Mouse (Mus musculus) forebrain, embryonic 11.5 days (tissue): ENCODE data around the gene Hspa4. TPM values are rescaled to one million over a fixed set of nuclear protein-coding genes. Genes with fewer than 3 reads are reported as not detected.
A peak's percentile ranks its signal among the peaks of the same experiment; 100 is the strongest.
"Not testable (repeated sequence)": the region's sequence is repeated elsewhere in the genome, so short reads cannot be mapped to it uniquely, and the experiment has no call there.

Experiments used
- ATAC-seq: fragments of 200-750 bp; cut with Nextera tagmentation; replicated peaks from 2 replicates; pipeline ENCODE4 v1.8.0; 2017; ENCODE audit warnings: moderate TSS enrichment; ENCODE audit not compliant: low FRiP score
- DNase-seq: peaks from one replicate; pipeline ENCODE4 v3.0.0-alpha.2; 2017; ENCODE audit warnings: low spot score
- H3K27ac ChIP-seq: fragments of 300-500 bp; sonication (generic); 2 replicates; pipeline ENCODE4 v1.5.1; 2014; ENCODE audit warnings: low read depth, low read length
- H3K27me3 ChIP-seq: fragments of 300-500 bp; sonication (generic); 2 replicates; pipeline ENCODE4 v1.6.1; 2014; ENCODE audit warnings: mild to moderate bottlenecking, low read length, mixed read lengths; ENCODE audit not compliant: control insufficient read depth, insufficient read depth
- H3K36me3 ChIP-seq: fragments of 300-500 bp; sonication (generic); 2 replicates; pipeline ENCODE4 v1.6.1; 2014; ENCODE audit warnings: mild to moderate bottlenecking, low read length, moderate library complexity, mixed read lengths; ENCODE audit not compliant: control insufficient read depth, insufficient read depth
- H3K4me1 ChIP-seq: fragments of 300-500 bp; sonication (generic); replicated peaks from 2 replicates; pipeline ENCODE4 v1.6.1; 2014; ENCODE audit warnings: low read length, mixed read lengths; ENCODE audit not compliant: control insufficient read depth, insufficient read depth
- H3K4me2 ChIP-seq: fragments of 300-500 bp; sonication (generic); 2 replicates; pipeline ENCODE4 v1.6.1; 2014; ENCODE audit warnings: low read depth, mild to moderate bottlenecking, low read length, moderate library complexity, mixed read lengths; ENCODE audit not compliant: severe bottlenecking
- H3K4me3 ChIP-seq: fragments of 300-500 bp; sonication (generic); 2 replicates; pipeline ENCODE4 v1.5.1; 2014; ENCODE audit warnings: low read depth, low read length
- H3K9ac ChIP-seq: fragments of 300-500 bp; sonication (generic); 2 replicates; pipeline ENCODE4 v1.6.1; 2014; ENCODE audit warnings: low read length
- H3K9me3 ChIP-seq: fragments of 300-500 bp; sonication (generic); 2 replicates; pipeline ENCODE4 v1.6.1; 2016; ENCODE audit warnings: low read length, mixed read lengths; ENCODE audit not compliant: control insufficient read depth
- WGBS: fragments of 180-500 bp; shearing (Covaris S2); extraction: QIAGEN DNeasy Blood & Tissue Kit; methylation state at CpG from one replicate; pipeline ENCODE4 v1.1.7; 2014; 5-methylcytosine and 5-hydroxymethylcytosine counted together
- polyA plus RNA-seq: library from polyadenylated mRNA; unstranded; fragments of >200 nt; fragmentation: Nextera tagmentation; extraction: Ambion mirVana; gene quantifications from 2 replicates; pipeline ENCODE4 v1.2.1, GENCODE M21; 2014

Gene Hspa4
- polyA plus RNA-seq, 1 experiment from 2014 or later: 129 TPM

DNA sequence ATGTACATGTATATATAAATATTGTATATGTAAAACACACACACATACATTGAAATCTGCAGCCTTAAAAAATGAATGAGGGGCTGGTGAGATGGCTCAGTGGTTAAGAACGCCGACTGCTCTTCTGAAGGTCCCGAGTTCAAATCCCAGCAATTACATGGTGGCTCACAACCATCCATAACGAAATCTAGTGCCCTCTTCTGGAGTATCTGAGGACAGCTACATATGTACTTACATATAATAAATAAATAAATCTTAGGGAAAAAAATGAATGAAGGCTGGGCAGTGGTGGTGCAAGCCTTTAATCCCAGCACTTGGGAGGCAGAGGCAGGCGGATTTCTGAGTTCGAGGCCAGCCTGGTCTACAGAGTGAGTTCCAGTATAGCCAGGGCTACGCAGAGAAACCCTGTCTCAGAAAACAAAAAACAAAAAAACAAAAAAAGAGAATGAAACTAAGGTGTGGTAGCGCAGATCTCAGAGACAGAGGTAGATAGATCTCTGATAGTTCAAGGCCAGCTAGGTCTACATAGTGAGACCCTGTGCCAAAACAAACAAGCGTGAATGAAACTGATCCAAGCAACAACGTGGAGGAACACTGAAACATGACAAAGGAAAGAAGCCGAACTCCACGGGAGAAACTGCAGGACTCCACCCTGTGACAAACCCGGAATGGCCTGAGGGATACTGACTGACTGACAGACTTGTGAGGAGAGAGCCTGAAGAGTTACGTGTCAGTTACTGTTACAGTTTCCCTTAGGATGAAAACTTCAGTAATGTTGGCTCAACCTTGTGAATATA, 4.0 kb upstream of the Hspa4 start:
- Histone ChIP-seq H3K4me3 (no peak overlapping the region), H3K27me3 (no peaks in the 10 kb centered on the region), H3K36me3 (no peaks in the 10 kb centered on the region), H3K9ac (no peak overlapping the region), H3K27ac (no peak overlapping the region), H3K4me1 (peaks cover 4% of the 10 kb centered on the region; the same call in 1 of the 2 replicates), H3K4me2 (no peak overlapping the region), H3K9me3 (no peaks in the 10 kb centered on the region)
- DNase-seq: no peak
- no peak for ATAC-seq
- WGBS: 89% methylated on average over 14 of the region's 14 CpGs

DNA sequence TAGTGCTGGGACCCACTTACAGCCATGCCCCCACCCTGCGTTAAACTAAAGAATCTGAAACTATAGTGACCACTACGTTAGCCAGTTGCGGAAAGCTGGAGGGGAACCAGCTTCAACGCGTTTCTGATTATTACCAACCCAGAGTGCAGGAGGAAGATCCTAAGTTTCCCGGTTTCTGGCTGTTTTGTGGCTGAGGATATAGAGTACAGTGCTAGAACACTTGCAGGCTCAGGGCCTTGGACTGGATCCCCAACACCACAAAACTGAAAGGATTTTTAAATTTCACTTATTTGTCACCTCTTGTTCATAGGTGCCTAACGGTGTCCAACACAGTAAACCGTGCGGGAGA, 884 bp upstream of the Hspa4 start:
- ATAC-seq: no peak
- peak overlapping the region; percentile 97 for H3K27ac ChIP-seq
- 53% methylated on average over 9 of the region's 9 CpGs for WGBS

DNA sequence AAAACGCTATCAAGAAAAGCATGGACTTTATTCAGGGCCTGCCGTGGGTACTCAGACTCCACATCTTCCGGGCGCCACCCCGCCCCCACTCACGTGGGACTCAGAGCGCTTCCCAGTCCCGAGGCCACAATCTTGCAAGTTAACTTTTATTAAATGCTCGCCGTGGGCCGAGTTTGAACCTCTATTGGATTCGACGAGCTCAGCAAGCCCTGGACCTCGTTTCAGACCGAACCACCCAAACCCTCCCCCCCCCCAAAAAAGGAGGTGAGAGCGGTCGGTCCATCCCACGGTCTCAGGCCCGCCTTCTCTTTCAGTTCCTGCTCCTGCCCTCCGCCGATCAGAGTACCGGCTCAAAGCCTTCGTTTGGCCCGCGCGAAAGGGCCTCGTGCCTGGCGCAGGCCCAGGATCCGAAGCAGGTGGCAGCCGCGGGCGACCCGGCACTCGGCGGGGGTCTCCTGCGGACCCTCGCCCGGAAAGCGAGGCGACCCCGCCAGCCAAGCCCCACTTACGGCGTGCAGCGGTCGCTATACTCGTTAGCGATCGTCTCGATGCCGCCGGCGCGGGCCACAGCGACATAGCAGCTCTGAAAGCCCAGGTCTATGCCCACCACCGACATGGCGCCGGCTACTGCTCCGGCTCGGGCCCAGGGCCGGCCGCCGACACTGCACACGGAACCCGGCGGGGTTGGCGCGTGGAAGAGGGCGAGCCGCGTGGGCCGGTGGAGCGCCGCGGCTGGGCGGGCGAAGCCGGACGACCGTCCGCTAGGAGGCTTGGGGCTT, 517 bp downstream of the Hspa4 start:
- Histone ChIP-seq H3K4me2 (peak overlapping the region; percentile 53), H3K27ac (peak overlapping the region; percentile 97), H3K36me3 (no peaks in the 10 kb centered on the region), H3K9me3 (no peaks in the 10 kb centered on the region), H3K27me3 (no peaks in the 10 kb centered on the region), H3K9ac (peak overlapping the region; percentile 96), H3K4me3 (peak overlapping the region; percentile 100), H3K4me1 (peaks cover 8% of the 10 kb centered on the region)
- ATAC-seq: peak; percentile 76
- under 1% methylated on average over 79 of the region's 80 CpGs for WGBS
- peak; percentile 77 for DNase-seq

More for the DNA sequence above, 884 bp upstream of the Hspa4 start:
- peaks cover 8% of the 10 kb centered on the region for H3K4me1 ChIP-seq
- no peaks in the 10 kb centered on the region for H3K36me3 ChIP-seq
- no peaks in the 10 kb centered on the region for H3K27me3 ChIP-seq
- H3K9me3 ChIP-seq: no peaks in the 10 kb centered on the region
- H3K4me3 ChIP-seq: peak overlapping the region; percentile 100
- H3K9ac ChIP-seq: peak overlapping the region; percentile 72
- no peak for DNase-seq
- H3K4me2 ChIP-seq: peak overlapping the region; percentile 76

DNA sequence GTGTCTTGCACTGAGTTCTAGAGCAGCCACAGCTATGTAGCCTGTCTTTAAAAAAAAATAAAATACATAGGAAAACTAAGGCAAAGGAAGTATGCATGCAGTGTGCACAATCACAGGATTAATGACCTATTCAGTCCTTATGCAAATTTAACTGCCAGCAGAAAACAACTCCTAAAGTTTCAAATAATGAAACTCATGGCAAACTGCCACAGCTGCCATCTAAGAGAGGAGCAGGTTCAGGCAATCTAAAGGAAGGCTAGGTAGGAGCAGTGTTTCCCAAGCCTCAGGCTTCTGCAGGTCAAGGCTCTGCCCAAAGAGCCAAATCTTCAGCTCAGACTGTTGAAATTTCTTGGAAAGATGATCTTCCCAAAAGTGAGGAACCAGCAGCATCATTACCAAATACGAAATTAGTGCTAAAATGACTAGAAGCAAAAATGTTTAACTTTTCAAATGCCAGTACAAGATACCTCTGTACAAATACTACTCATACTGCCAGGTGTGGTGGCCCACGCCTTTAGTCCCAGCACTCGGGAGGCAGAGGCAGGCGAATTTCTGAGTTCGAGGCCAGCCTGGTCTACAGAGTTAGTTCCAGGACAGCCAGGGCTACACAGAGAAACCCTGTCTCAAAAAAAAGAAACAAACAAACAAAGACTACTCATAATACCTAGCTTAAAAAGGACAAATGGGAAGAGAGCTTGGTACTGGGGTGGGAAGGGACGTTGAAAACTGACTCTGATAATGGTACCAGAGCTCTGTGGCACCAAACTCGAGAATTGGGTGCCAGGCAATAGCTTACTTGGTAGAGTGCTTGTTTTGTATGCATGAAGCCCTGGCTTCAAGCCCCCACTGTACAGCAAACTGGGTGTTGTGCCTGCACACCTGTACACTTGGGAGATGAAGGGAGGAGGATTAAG, 2.1 kb downstream of the Hspa4 start:
- H3K9me3 ChIP-seq: no peaks in the 10 kb centered on the region
- peak overlapping the region; percentile 100 for H3K4me3 ChIP-seq
- DNase-seq (no peak), ATAC-seq (no peak)
- WGBS: 92% methylated on average over 7 of the region's 7 CpGs
- no peak overlapping the region for H3K27ac ChIP-seq
- H3K9ac ChIP-seq: no peak overlapping the region; the same call in 1 of the 2 replicates
- no peaks in the 10 kb centered on the region for H3K27me3 ChIP-seq
- H3K4me1 ChIP-seq: peaks cover 8% of the 10 kb centered on the region
- no peaks in the 10 kb centered on the region; the same call in 1 of the 2 replicates for H3K36me3 ChIP-seq
- peak overlapping the region; percentile 53 for H3K4me2 ChIP-seq

DNA sequence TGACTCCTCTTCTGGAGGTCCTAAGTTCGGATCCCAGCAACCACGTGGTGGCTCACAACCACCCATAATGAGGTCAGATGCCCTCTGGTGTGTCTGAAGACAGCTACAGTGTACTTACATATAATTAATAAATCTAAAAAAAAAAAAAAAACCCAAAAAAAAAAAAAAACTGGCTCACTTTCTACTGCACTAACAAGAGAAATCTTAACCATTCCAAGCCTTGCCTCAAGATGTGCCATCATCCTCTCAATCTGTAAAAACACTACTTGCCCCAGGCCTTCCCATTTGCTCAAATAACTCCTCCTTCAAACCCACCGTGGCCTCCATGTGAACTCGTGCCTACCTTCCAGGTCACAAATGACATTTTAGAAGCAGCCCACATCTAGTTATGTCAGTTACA, 3.4 kb downstream of the Hspa4 start:
- H3K4me2 ChIP-seq: no peak overlapping the region
- no peaks in the 10 kb centered on the region; the same call in 1 of the 2 replicates for H3K36me3 ChIP-seq
- no peaks in the 10 kb centered on the region for H3K27me3 ChIP-seq

DNA sequence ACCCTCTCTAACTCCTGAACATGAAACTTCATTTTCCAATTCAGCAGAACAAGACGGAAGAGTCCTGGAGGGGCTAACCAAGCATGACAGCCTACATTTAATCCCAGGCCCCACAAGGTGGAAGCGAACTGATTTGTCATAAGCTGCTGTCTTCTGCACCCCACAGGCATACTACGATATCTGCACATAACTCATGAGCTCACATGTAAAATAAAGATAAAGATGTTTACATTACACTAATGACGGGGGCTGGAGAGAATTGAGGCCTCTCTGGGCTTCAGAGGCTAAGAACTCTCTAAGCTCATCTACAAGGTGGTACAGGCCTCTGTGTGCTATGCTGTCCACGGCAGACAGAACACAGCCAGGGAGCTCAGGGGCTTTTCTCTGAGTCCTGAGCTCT, 5.8 kb downstream of the Hspa4 start:
- no peak overlapping the region for H3K4me2 ChIP-seq
- H3K9ac ChIP-seq: no peak overlapping the region
- no peaks in the 10 kb centered on the region for H3K9me3 ChIP-seq
- H3K36me3 ChIP-seq: peaks cover 7% of the 10 kb centered on the region; the same call in 1 of the 2 replicates
- no peak overlapping the region for H3K27ac ChIP-seq
- 95% methylated on average over 5 of the region's 5 CpGs for WGBS
- no peak for ATAC-seq
- peaks cover 5% of the 10 kb centered on the region for H3K4me1 ChIP-seq
- no peaks in the 10 kb centered on the region for H3K27me3 ChIP-seq
- DNase-seq: no peak
- no peak overlapping the region for H3K4me3 ChIP-seq

More for the DNA sequence above, 3.4 kb downstream of the Hspa4 start:
- no peak overlapping the region for H3K4me3 ChIP-seq
- no peak overlapping the region for H3K9ac ChIP-seq
- H3K4me1 ChIP-seq: peaks cover 8% of the 10 kb centered on the region
- no peaks in the 10 kb centered on the region for H3K9me3 ChIP-seq
- WGBS: 84% methylated on average over 4 of the region's 4 CpGs
- DNase-seq (no peak), ATAC-seq (no peak)
- no peak overlapping the region for H3K27ac ChIP-seq

DNA sequence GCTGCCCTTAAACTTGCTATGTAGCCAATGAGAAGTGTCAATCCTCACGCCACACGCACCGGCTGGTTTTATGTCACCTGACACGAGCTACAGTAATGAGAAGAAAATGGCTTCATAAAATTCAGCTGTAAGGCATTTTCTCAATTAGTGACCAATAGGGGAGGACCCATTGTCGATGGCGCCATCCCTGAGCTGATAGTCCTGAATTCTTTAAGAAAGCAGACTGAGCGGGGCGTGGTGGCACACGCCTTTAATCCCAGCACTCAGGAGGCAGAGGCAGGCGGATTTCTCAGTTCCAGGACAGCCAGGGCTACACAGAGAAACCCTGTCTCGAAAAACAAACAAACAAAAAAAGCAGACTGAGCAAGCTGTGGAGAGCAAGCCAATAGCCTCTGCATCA, 9.4 kb downstream of the Hspa4 start:
- WGBS: 90% methylated on average over 11 of the region's 11 CpGs
- no peak overlapping the region for H3K4me3 ChIP-seq
- H3K9ac ChIP-seq: no peak overlapping the region
- H3K9me3 ChIP-seq: no peaks in the 10 kb centered on the region
- ATAC-seq: no peak
- H3K4me2 ChIP-seq: no peak overlapping the region
- peaks cover 9% of the 10 kb centered on the region for H3K36me3 ChIP-seq
- no peak overlapping the region for H3K27ac ChIP-seq
- H3K27me3 ChIP-seq: no peaks in the 10 kb centered on the region
- DNase-seq: no peak
- no peaks in the 10 kb centered on the region for H3K4me1 ChIP-seq

DNA sequence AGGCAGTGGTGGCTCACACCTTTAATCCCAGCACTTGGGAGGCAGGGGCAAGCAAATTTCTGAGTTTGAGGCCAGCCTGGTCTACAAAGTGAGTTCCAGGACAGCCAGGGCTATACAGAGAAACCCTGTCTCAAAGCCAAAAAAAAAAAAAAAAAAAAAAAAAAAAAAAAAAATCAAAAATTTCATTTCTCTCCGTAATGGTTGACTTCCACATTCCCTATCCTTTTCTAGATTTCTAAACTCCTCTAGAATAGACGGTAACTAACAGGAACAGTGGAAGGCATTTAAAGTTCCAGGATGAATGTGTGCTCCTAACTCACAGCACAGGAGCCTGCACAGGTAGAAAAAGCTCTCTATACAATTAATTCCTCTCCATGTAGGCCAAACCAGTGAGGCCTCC, 10.1 kb downstream of the Hspa4 start:
- H3K9me3 ChIP-seq, DNase-seq, H3K27ac ChIP-seq, H3K4me2 ChIP-seq, H3K4me1 ChIP-seq, H3K9ac ChIP-seq, H3K27me3 ChIP-seq, ATAC-seq, H3K4me3 ChIP-seq: not testable (repeated sequence)
- WGBS: 93% methylated on average over 2 of the region's 2 CpGs
- H3K36me3 ChIP-seq: peaks cover 11% of the 10 kb centered on the region
